Mouse (Mus musculus) left cerebral cortex, postnatal 10 days (tissue): ENCODE measurements around the gene Madcam1. TPM values are rescaled to one million over a fixed set of nuclear protein-coding genes. Genes with fewer than 3 reads are reported as not detected.

Experiments used
- DNase-seq, 2 experiments: peaks; one replicate each; pipeline ENCODE4 v3.0.0; 2021 to 2022; ENCODE audit warnings: low spot score in 2 of 2, mixed read lengths in 1 of 2; ENCODE audit errors: extremely low spot score in 1 of 2
- intact Hi-C: fragments of 180-260 bp; cut with DNase I; formaldehyde crosslinking; loops from one replicate; pipeline ENCODE4 v1.15.1; 2025
- total RNA-seq, 2 experiments: library from RNA; stranded (reverse); gene quantifications; 2 replicates each; pipeline ENCODE4 v1.2.3; 2021

Madcam1 gene
- total RNA-seq: under 1 TPM; 0.47 to 0.49 TPM

GRCm38 (mm10) chr10:79664131-79664665, at the start of gene Madcam1:
Gene Madcam1, plus strand, starts transcription at chr10:79664559.
- intact Hi-C loops: no loop called here

GRCm38 (mm10) chr10:79615860-79616259, 48.5 kb upstream of the Madcam1 start:
- no peak for DNase-seq
- intact Hi-C loops: no loop called here

More at GRCm38 (mm10) chr10:79664131-79664665, at the start of gene Madcam1:
- peak in 1 of 2 experiments; percentile 81 for DNase-seq

- intact Hi-C loops: no loop called here
- no peak for DNase-seq
Observed at GRCm38 (mm10) chr10:79616376-79616775, 48.0 kb upstream of the Madcam1 start.

- no peak for DNase-seq
- intact Hi-C loops: no loop called here
Observed at GRCm38 (mm10) chr10:79623950-79624349, 40.4 kb upstream of the Madcam1 start.

GRCm38 (mm10) chr10:79625398-79625797, 39.0 kb upstream of the Madcam1 start:
- no peak for DNase-seq
- intact Hi-C loops: no loop called here

- intact Hi-C loops: no loop called here
- no peak for DNase-seq
Observed at GRCm38 (mm10) chr10:79626156-79626555, 38.2 kb upstream of the Madcam1 start.

- intact Hi-C loops: no loop called here
- DNase-seq: no peak
Observed at GRCm38 (mm10) chr10:79628377-79628776, 36.0 kb upstream of the Madcam1 start.

GRCm38 (mm10) chr10:79631432-79631831, 32.9 kb upstream of the Madcam1 start:
- DNase-seq: peak in 1 of 2 experiments; percentile 67

GRCm38 (mm10) chr10:79633006-79633777, 31.2 kb upstream of the Madcam1 start:
- no peak for DNase-seq
- intact Hi-C loops: no loop called here

More at GRCm38 (mm10) chr10:79631432-79631831, 32.9 kb upstream of the Madcam1 start:
- intact Hi-C loops: no loop called here

- DNase-seq: no peak
- intact Hi-C loops: no loop called here
Observed at GRCm38 (mm10) chr10:79636287-79636686, 28.1 kb upstream of the Madcam1 start.

GRCm38 (mm10) chr10:79637128-79638110, 26.9 kb upstream of the Madcam1 start, which contains the start of gene Shc2:
Gene Shc2, minus strand, starts transcription at chr10:79637918.
- peak; percentile 79 to 90 for DNase-seq
- intact Hi-C loops: no loop called here

GRCm38 (mm10) chr10:79638486-79639204, 25.7 kb upstream of the Madcam1 start:
- intact Hi-C loops: no loop called here
- DNase-seq: peak in 1 of 2 experiments; percentile 76

GRCm38 (mm10) chr10:79645711-79646110, 18.6 kb upstream of the Madcam1 start, which contains the start of gene Odf3l2:
Gene Odf3l2, minus strand, starts transcription at chr10:79645738.
- intact Hi-C loops: no loop called here
- no peak for DNase-seq

GRCm38 (mm10) chr10:79649070-79649751, 15.1 kb upstream of the Madcam1 start:
- intact Hi-C loops: loop anchor here (2.0 kb wide), 1 partner anchor 54 kb away; no protein-coding TSS in a partner anchor

GRCm38 (mm10) chr10:79652789-79653188, 11.6 kb upstream of the Madcam1 start:
- no peak for DNase-seq
- intact Hi-C loops: no loop called here

More at GRCm38 (mm10) chr10:79649070-79649751, 15.1 kb upstream of the Madcam1 start:
- peak; percentile 66 to 78 for DNase-seq

GRCm38 (mm10) chr10:79654946-79655395, 9.4 kb upstream of the Madcam1 start:
- DNase-seq: peak in 1 of 2 experiments; percentile 71
- intact Hi-C loops: no loop called here

GRCm38 (mm10) chr10:79658829-79659228, 5.5 kb upstream of the Madcam1 start:
- peak in 1 of 2 experiments; percentile 63 for DNase-seq
- intact Hi-C loops: no loop called here

- no peak for DNase-seq
- intact Hi-C loops: no loop called here
Observed at GRCm38 (mm10) chr10:79660298-79660697, 4.1 kb upstream of the Madcam1 start.
